Mouse (Mus musculus): ENCODE measurements around the gene Lilra5. TPM values are rescaled to one million over a fixed set of nuclear protein-coding genes. Genes with fewer than 3 reads are reported as not detected.
A peak's percentile ranks its signal among the peaks of the same experiment; 100 is the strongest.
"Not testable (repeated sequence)": the region's sequence is repeated elsewhere in the genome, so short reads cannot be mapped to it uniquely, and the experiment has no call there.

Lilra5 gene
- polyA plus RNA-seq, 1 experiment = 3.3 TPM

GRCm38 (mm10) chr7:4273874-4274273 lies 36.3 kb downstream of the Lilra5 start:
- H3K4me1 ChIP-seq (ENCODE audit: control insufficient read depth, insufficient read depth, low read length); H3K4me3 ChIP-seq (replicated peaks; ENCODE audit: extremely low read depth, low read depth, low read length); DNase-seq: not testable (repeated sequence)
- TF ChIP-seq POLR2A (IDR thresholded peaks at IDR 0.05; ENCODE audit: borderline replicate concordance, extremely low read depth, low read depth, low read length) = peak; percentile 24; the same call in 1 of the 2 replicates
- 59% methylated on average over 2 of the region's 2 CpGs for WGBS

GRCm38 (mm10) chr7:4275500-4275899 lies 37.9 kb downstream of the Lilra5 start:
- whole genome bisulfite sequencing = 81% methylated on average over 10 of the region's 10 CpGs
- not testable (repeated sequence) for H3K4me1 ChIP-seq (ENCODE audit: control insufficient read depth, insufficient read depth, low read length); H3K4me3 ChIP-seq (replicated peaks; ENCODE audit: extremely low read depth, low read depth, low read length); DNase-seq

GRCm38 (mm10) chr7:4292638-4293037 lies 55.1 kb downstream of the Lilra5 start:
- no peaks in the 10 kb centered on the region for H3K4me1 ChIP-seq (ENCODE audit: control insufficient read depth, insufficient read depth, low read length)
- no peak for DNase-seq
- TF ChIP-seq CTCF (IDR thresholded peaks at IDR 0.05; ENCODE audit: insufficient read depth, low read length) (no peak), POLR2A (IDR thresholded peaks at IDR 0.05; ENCODE audit: borderline replicate concordance, extremely low read depth, low read depth, low read length) (no peak)
- WGBS = 76% methylated on average over 5 of the region's 5 CpGs
- no peak overlapping the region for H3K4me3 ChIP-seq (replicated peaks; ENCODE audit: extremely low read depth, low read depth, low read length)

Other genes with a start within 250 kb of the Lilra5 start
- 4.7 and 7.2 TPM in 2 replicates for gene Lair1, start 174.6 kb upstream of the Lilra5 start, polyA plus RNA-seq (2012; rRNA removed)
- gene Ttyh1, start 118.3 kb upstream of the Lilra5 start, polyA plus RNA-seq (2012; rRNA removed) = 2.6 and 3.0 TPM in 2 replicates
- 648 and 958 TPM in 2 replicates for gene Leng8, start 100.7 kb upstream of the Lilra5 start, polyA plus RNA-seq (2012; rRNA removed)
- gene Leng9, start 87.4 kb upstream of the Lilra5 start, polyA plus RNA-seq (2012; rRNA removed) = 8.6 and 10.2 TPM in 2 replicates
- gene Cdc42ep5, start 72.9 kb upstream of the Lilra5 start, polyA plus RNA-seq (2012; rRNA removed) = 46.9 and 51.8 TPM in 2 replicates
- gene Ncr1, start 100.0 kb downstream of the Lilra5 start, polyA plus RNA-seq (2012; rRNA removed) = 1.7 and 2.5 TPM in 2 replicates
- gene Gp6, start 160.0 kb downstream of the Lilra5 start, polyA plus RNA-seq (2012; rRNA removed) = 0.41 and 0.49 TPM in 2 replicates
- 12.8 and 16.4 TPM in 2 replicates for gene Rdh13, start 207.9 kb downstream of the Lilra5 start, polyA plus RNA-seq (2012; rRNA removed)
- 32.7 and 44.8 TPM in 2 replicates for gene Eps8l1, start 222.9 kb downstream of the Lilra5 start, polyA plus RNA-seq (2012; rRNA removed)

Data from lung, adult 2 months (tissue).